ENCODE assay signal across 1 mouse cellular context in the genomic region with DNA sequence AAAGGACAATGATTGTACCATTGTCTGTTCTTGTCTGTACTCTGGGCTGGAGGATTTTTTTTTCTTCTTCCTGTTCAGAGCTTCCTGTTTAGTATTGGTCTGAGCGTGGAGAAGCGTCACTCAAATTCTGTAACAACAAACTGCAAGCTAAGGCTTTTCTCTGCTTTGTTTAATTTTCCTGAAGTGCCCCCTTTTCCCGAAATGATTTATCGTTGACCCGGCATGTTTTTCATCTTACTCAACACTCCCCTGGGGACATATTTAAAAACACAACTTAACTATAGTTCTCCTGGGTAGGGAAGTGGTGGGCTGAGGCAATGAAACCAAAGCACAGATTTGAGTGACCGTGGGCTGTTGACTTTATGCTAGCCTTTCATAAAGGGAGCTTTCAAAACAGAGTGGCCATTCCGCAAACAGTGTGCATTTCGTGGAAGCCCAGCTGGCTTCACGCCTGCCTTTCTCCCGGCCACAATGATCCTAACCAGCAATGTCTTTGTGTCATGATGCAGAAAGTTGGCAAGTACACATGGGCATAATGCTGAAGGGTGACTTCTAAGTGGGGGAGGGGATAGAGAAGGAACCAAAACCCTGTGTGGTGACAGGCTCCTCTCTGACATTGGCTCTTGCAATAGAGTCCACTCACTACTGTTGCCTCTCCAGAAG.
TF ChIP-seq lines count a peak whose summit lies in the region.

No protein-coding gene starts in this region.

TF ChIP-seq in CH12.LX, 34 proteins besides CTCF, POLR2A, EP300 and RAD21 (continued from another document):
- TF ChIP-seq KAT2A (IDR thresholded peaks at IDR 0.05; ENCODE audit: insufficient replicate concordance, low read length) (no peak), ZMIZ1 (IDR thresholded peaks at IDR 0.05; ENCODE audit: low read depth, low read length) (no peak), ZNF384 (IDR thresholded peaks at IDR 0.05; ENCODE audit: low read depth, low read length) (peak; percentile 95), GABPA (IDR thresholded peaks at IDR 0.05; ENCODE audit: insufficient replicate concordance, low read depth, low read length) (no peak), NELFE (IDR thresholded peaks at IDR 0.05; ENCODE audit: low read depth, low read length) (peak; percentile 27; the same call in 1 of the 2 replicates), ELF1 (IDR thresholded peaks at IDR 0.05; ENCODE audit: low read depth, low read length) (peak; percentile 67)
